Mouse (Mus musculus): ENCODE data around the gene Lamb1. TPM values are rescaled to one million over a fixed set of nuclear protein-coding genes. Genes with fewer than 3 reads are reported as not detected.

Lamb1 gene
- polyA plus RNA-seq, 1 experiment from 2014 or later = 61.9 TPM

GRCm38 (mm10) chr12:31302266-31302665 is 37.2 kb downstream of the Lamb1 start:
- WGBS = 53% methylated on average over 5 of the region's 5 CpGs
- Histone ChIP-seq H3K9me3 (no peaks in the 10 kb centered on the region), H3K4me3 (no peak overlapping the region), H3K27ac (no peak overlapping the region), H3K4me2 (no peak overlapping the region), H3K4me1 (peaks cover 8% of the 10 kb centered on the region), H3K9ac (no peak overlapping the region), H3K27me3 (no peaks in the 10 kb centered on the region), H3K36me3 (peaks cover 100% of the 10 kb centered on the region)
- no peak for ATAC-seq (ENCODE audit: insufficient number of reproducible peaks, insufficient read depth, low FRiP score, low TSS enrichment, low read depth)

- Histone ChIP-seq H3K27ac (no peak overlapping the region), H3K4me1 (peaks cover 8% of the 10 kb centered on the region), H3K4me2 (no peak overlapping the region), H3K4me3 (no peak overlapping the region), H3K27me3 (no peaks in the 10 kb centered on the region), H3K36me3 (peaks cover 100% of the 10 kb centered on the region), H3K9me3 (no peaks in the 10 kb centered on the region), H3K9ac (no peak overlapping the region)
- no peak for ATAC-seq (ENCODE audit: insufficient number of reproducible peaks, insufficient read depth, low FRiP score, low TSS enrichment, low read depth)
- WGBS = 75% methylated on average over 16 of the region's 16 CpGs
Observed at GRCm38 (mm10) chr12:31302766-31303511, 37.9 kb downstream of the Lamb1 start.

DNA sequence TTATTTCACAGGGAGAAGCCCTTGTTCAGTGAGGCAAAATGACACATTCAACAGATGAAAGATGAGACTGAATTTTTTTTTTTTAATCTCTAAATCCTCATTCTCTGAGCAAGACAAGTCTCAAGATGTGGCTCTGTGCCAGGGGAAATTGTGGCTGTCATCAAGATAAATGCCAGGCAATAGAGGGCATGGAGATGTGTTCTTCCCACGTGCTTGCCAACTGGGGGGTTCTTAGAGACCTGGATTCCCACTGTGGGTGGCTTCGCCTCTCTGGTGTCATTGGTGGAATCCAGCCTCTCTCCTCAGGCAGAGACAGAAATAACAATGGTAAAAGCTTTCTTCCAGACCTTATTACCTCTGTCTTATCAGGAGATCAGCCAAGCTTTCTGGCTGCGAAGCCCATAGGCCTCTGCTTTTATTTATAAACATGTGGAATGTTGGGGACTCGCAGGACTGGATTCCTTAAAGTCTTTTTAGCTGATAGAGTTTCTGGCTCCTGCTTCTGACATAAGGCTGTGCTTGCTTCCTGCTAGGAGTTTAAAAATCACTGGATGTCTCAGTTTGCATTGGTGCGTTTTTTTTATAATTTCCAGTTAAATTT is 41.1 kb downstream of the Lamb1 start:
- 59% methylated on average over 5 of the region's 5 CpGs for WGBS
- Histone ChIP-seq H3K27me3 (no peaks in the 10 kb centered on the region), H3K36me3 (peaks cover 98% of the 10 kb centered on the region), H3K4me3 (no peak overlapping the region), H3K9me3 (no peaks in the 10 kb centered on the region), H3K4me2 (no peak overlapping the region), H3K4me1 (peaks cover 8% of the 10 kb centered on the region), H3K9ac (no peak overlapping the region), H3K27ac (no peak overlapping the region)
- no peak for ATAC-seq (ENCODE audit: insufficient number of reproducible peaks, insufficient read depth, low FRiP score, low TSS enrichment, low read depth)

DNA sequence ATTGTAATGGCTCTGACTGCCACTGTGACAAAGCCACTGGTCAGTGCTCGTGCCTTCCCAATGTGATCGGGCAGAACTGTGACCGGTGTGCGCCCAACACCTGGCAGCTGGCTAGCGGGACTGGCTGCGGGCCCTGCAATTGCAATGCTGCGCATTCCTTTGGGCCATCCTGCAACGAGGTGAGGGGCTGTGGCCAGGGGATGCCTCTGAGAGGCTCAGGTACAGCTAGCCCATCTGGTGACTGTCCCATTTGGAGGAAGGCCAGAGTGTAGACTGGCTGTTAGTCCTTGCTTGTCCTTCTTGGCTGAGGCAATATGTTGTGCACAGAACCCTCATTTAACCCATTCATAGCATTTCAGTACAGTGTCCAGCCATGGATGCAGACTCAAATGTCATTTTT is 42.0 kb downstream of the Lamb1 start:
- Histone ChIP-seq H3K9ac (no peak overlapping the region), H3K36me3 (peaks cover 97% of the 10 kb centered on the region)

GRCm38 (mm10) chr12:31307756-31308155 is 42.7 kb downstream of the Lamb1 start:
- Histone ChIP-seq H3K4me2 (no peak overlapping the region), H3K9me3 (no peaks in the 10 kb centered on the region), H3K4me3 (no peak overlapping the region), H3K4me1 (peaks cover 8% of the 10 kb centered on the region), H3K27ac (no peak overlapping the region), H3K27me3 (no peaks in the 10 kb centered on the region), H3K9ac (no peak overlapping the region), H3K36me3 (peaks cover 97% of the 10 kb centered on the region)
- ATAC-seq (ENCODE audit: insufficient number of reproducible peaks, insufficient read depth, low FRiP score, low TSS enrichment, low read depth) = no peak
- WGBS = 95% methylated on average over 8 of the region's 8 CpGs

More for the DNA sequence above, 42.0 kb downstream of the Lamb1 start:
- no peak overlapping the region for H3K4me2 ChIP-seq
- peaks cover 8% of the 10 kb centered on the region for H3K4me1 ChIP-seq
- H3K9me3 ChIP-seq = no peaks in the 10 kb centered on the region
- no peak overlapping the region for H3K27ac ChIP-seq
- H3K27me3 ChIP-seq = no peaks in the 10 kb centered on the region
- H3K4me3 ChIP-seq = no peak overlapping the region
- WGBS = 93% methylated on average over 8 of the region's 8 CpGs
- no peak; the same call in 1 of the 2 replicates for ATAC-seq (ENCODE audit: insufficient number of reproducible peaks, insufficient read depth, low FRiP score, low TSS enrichment, low read depth)

DNA sequence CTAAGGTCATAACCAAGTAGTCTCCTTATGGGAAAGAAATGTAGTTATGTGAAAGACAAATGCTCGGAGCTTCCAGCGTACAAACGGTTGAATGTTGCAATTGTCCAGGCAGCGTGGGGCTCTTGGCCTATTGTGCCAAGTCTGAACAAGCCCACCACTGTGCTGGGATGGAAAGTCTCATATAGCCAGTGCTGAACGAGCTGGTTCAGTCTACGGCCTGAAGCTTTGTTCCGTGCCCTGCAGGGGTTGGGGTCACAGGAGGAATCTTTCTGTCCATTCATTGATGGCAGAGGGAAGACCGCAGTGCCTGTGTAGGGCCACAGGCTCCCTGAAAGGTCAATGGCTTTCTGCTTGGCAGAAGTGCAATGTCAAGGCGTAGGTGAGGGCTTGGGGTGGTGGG is 45.7 kb downstream of the Lamb1 start:
- WGBS = 40% methylated on average over 9 of the region's 9 CpGs
- Histone ChIP-seq H3K9me3 (peaks cover 9% of the 10 kb centered on the region; the same call in 1 of the 2 replicates), H3K4me3 (no peak overlapping the region), H3K4me2 (no peak overlapping the region), H3K36me3 (peaks cover 96% of the 10 kb centered on the region), H3K9ac (no peak overlapping the region), H3K4me1 (peaks cover 4% of the 10 kb centered on the region), H3K27ac (no peak overlapping the region), H3K27me3 (no peaks in the 10 kb centered on the region)
- ATAC-seq (ENCODE audit: insufficient number of reproducible peaks, insufficient read depth, low FRiP score, low TSS enrichment, low read depth) = no peak

DNA sequence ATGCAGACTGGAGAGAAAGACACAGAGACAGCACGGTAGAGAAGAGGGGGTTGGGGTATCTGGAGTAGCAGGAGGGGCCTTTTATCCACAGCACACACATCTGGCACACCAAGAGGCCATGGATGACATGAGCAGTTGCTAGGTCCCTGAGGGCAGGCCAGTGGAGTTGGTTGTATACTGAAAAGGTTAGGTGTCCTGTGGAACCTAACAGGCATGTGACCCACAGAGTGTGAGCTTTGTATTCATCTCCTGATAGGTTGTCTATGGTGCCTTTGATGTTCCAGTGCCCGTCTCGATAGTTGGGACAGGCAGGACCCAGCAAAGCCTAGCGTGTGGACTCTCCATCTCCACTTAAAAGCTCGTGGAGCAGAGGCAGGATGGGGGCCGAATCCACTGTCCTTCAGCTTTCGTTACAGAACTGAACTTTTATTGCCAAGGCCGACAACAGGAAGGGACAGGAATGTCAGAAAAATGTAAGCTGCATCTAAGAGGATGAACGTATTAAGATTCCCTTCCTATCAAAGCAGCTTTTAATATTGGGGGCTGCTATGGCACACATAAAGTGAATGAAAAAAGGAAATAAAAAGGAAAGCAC is 46.7 kb downstream of the Lamb1 start:
- H3K9ac ChIP-seq = no peak overlapping the region
- H3K27me3 ChIP-seq = no peaks in the 10 kb centered on the region
- WGBS = 83% methylated on average over 9 of the region's 9 CpGs
- ATAC-seq (ENCODE audit: insufficient number of reproducible peaks, insufficient read depth, low FRiP score, low TSS enrichment, low read depth) = no peak
- no peak overlapping the region for H3K27ac ChIP-seq
- H3K36me3 ChIP-seq = peaks cover 96% of the 10 kb centered on the region
- H3K4me2 ChIP-seq = no peak overlapping the region
- no peaks in the 10 kb centered on the region for H3K4me1 ChIP-seq
- H3K4me3 ChIP-seq = no peak overlapping the region
- H3K9me3 ChIP-seq = peaks cover 9% of the 10 kb centered on the region; the same call in 1 of the 2 replicates

GRCm38 (mm10) chr12:31312281-31312680 is 47.2 kb downstream of the Lamb1 start:
- peaks cover 94% of the 10 kb centered on the region for H3K36me3 ChIP-seq

GRCm38 (mm10) chr12:31313136-31313535 is 48.1 kb downstream of the Lamb1 start:
- Histone ChIP-seq H3K9ac (no peak overlapping the region), H3K27ac (no peak overlapping the region), H3K4me2 (no peak overlapping the region), H3K9me3 (peaks cover 9% of the 10 kb centered on the region; the same call in 1 of the 2 replicates), H3K36me3 (peaks cover 94% of the 10 kb centered on the region), H3K27me3 (no peaks in the 10 kb centered on the region), H3K4me3 (no peak overlapping the region), H3K4me1 (no peaks in the 10 kb centered on the region)
- ATAC-seq (ENCODE audit: insufficient number of reproducible peaks, insufficient read depth, low FRiP score, low TSS enrichment, low read depth) = no peak
- WGBS = 89% methylated on average over 4 of the region's 4 CpGs

More at GRCm38 (mm10) chr12:31312281-31312680, 47.2 kb downstream of the Lamb1 start:
- ATAC-seq (ENCODE audit: insufficient number of reproducible peaks, insufficient read depth, low FRiP score, low TSS enrichment, low read depth) = no peak
- H3K4me2 ChIP-seq = no peak overlapping the region
- peaks cover 9% of the 10 kb centered on the region; the same call in 1 of the 2 replicates for H3K9me3 ChIP-seq
- no peaks in the 10 kb centered on the region for H3K4me1 ChIP-seq
- no peak overlapping the region for H3K27ac ChIP-seq
- WGBS = 89% methylated on average over 5 of the region's 5 CpGs
- H3K9ac ChIP-seq = no peak overlapping the region
- H3K4me3 ChIP-seq = no peak overlapping the region
- H3K27me3 ChIP-seq = no peaks in the 10 kb centered on the region

GRCm38 (mm10) chr12:31314310-31314709 is 49.3 kb downstream of the Lamb1 start:
- WGBS = 97% methylated on average over 7 of the region's 7 CpGs
- Histone ChIP-seq H3K9ac (no peak overlapping the region), H3K27ac (no peak overlapping the region), H3K27me3 (no peaks in the 10 kb centered on the region), H3K4me3 (no peak overlapping the region), H3K9me3 (peaks cover 9% of the 10 kb centered on the region; the same call in 1 of the 2 replicates), H3K36me3 (peaks cover 95% of the 10 kb centered on the region), H3K4me2 (no peak overlapping the region), H3K4me1 (no peaks in the 10 kb centered on the region)
- no peak for ATAC-seq (ENCODE audit: insufficient number of reproducible peaks, insufficient read depth, low FRiP score, low TSS enrichment, low read depth)

- WGBS = 66% methylated on average over 6 of the region's 6 CpGs
- no peak overlapping the region for H3K27ac ChIP-seq
- ATAC-seq (ENCODE audit: insufficient number of reproducible peaks, insufficient read depth, low FRiP score, low TSS enrichment, low read depth) = no peak
- no peak overlapping the region for H3K9ac ChIP-seq
- peaks cover 6% of the 10 kb centered on the region for H3K4me1 ChIP-seq
- H3K36me3 ChIP-seq = peaks cover 93% of the 10 kb centered on the region
- H3K4me3 ChIP-seq = no peak overlapping the region
- peaks cover 9% of the 10 kb centered on the region; the same call in 1 of the 2 replicates for H3K9me3 ChIP-seq
- no peaks in the 10 kb centered on the region for H3K27me3 ChIP-seq
- no peak overlapping the region for H3K4me2 ChIP-seq
Observed at GRCm38 (mm10) chr12:31315961-31316360, 50.9 kb downstream of the Lamb1 start.

Data from embryonic facial prominence, embryonic 13.5 days (tissue).